Mouse (Mus musculus) liver, embryonic 16.5 days (tissue): Measurements from ENCODE around the gene Snrnp25. TPM values are rescaled to one million over a fixed set of nuclear protein-coding genes. Genes with fewer than 3 reads are reported as not detected.

Experiments
- ATAC-seq: fragments of 200-750 bp; cut with Nextera tagmentation; 2 replicates; pipeline ENCODE4 v1.8.0; 2017; ENCODE audit warnings: low read depth, mild to moderate bottlenecking, moderate number of reproducible peaks, moderate library complexity
- H3K27ac ChIP-seq: fragments of 300-500 bp; sonication (generic); 2 replicates; pipeline ENCODE4 v1.5.1; 2014; ENCODE audit warnings: mild to moderate bottlenecking, low read length
- H3K27me3 ChIP-seq: fragments of 300-500 bp; sonication (generic); 2 replicates; pipeline ENCODE4 v1.6.1; 2014; ENCODE audit warnings: low read depth, low read length, mixed read lengths; ENCODE audit not compliant: control insufficient read depth, insufficient read depth
- H3K36me3 ChIP-seq: fragments of 300-500 bp; sonication (generic); 2 replicates; pipeline ENCODE4 v1.6.1; 2014; ENCODE audit warnings: mild to moderate bottlenecking; ENCODE audit not compliant: control insufficient read depth, insufficient read depth
- H3K4me1 ChIP-seq: fragments of 300-500 bp; sonication (generic); 2 replicates; pipeline ENCODE4 v1.6.1; 2014; ENCODE audit warnings: low read depth, low read length, mixed read lengths; ENCODE audit not compliant: control insufficient read depth
- H3K4me2 ChIP-seq: fragments of 300-500 bp; sonication (generic); 2 replicates; pipeline ENCODE4 v1.6.1; 2014; ENCODE audit warnings: low read depth, low read length, mixed read lengths
- H3K4me3 ChIP-seq: fragments of 300-500 bp; sonication (generic); 2 replicates; pipeline ENCODE4 v1.5.1; 2014; ENCODE audit warnings: low read depth, mild to moderate bottlenecking, low read length
- H3K9ac ChIP-seq: fragments of 300-500 bp; sonication (generic); 2 replicates; pipeline ENCODE4 v1.6.1; 2014; ENCODE audit warnings: low read depth, low read length
- H3K9me3 ChIP-seq: fragments of 300-500 bp; sonication (generic); replicated peaks from 2 replicates; pipeline ENCODE4 v1.6.1; 2016; ENCODE audit warnings: low read length; ENCODE audit not compliant: control insufficient read depth
- WGBS: fragments of 180-500 bp; shearing (Covaris S2); extraction: QIAGEN DNeasy Blood & Tissue Kit; methylation state at CpG from one replicate; pipeline ENCODE4 v1.1.7; 2014; ENCODE audit not compliant: insufficient replicate concordance; 5-methylcytosine and 5-hydroxymethylcytosine counted together
- polyA plus RNA-seq: library from polyadenylated mRNA; unstranded; fragments of >200 nt; fragmentation: Nextera tagmentation; extraction: Ambion mirVana; gene quantifications from 2 replicates; pipeline ENCODE4 v1.2.1, GENCODE M21; 2015

Snrnp25 gene
- polyA plus RNA-seq, 1 experiment from 2014 or later, result 58.1 TPM

- Histone ChIP-seq H3K27ac (no peak overlapping the region), H3K9me3 (no peaks in the 10 kb centered on the region), H3K36me3 (no peaks in the 10 kb centered on the region), H3K4me1 (peaks cover 29% of the 10 kb centered on the region), H3K4me3 (peak overlapping the region; percentile 63), H3K27me3 (peaks cover 75% of the 10 kb centered on the region), H3K4me2 (peak overlapping the region; percentile 67), H3K9ac (no peak overlapping the region; the same call in 1 of the 2 replicates)
- no peak for ATAC-seq
- WGBS, result 42% methylated on average over 10 of the region's 10 CpGs
Observed at GRCm38 (mm10) chr11:32220607-32221224, 15.5 kb downstream of the Snrnp25 start.

- Histone ChIP-seq H3K27ac (peak overlapping the region; percentile 51; the same call in 1 of the 2 replicates), H3K4me2 (peak overlapping the region; percentile 67), H3K4me1 (peaks cover 34% of the 10 kb centered on the region), H3K4me3 (peak overlapping the region; percentile 63), H3K36me3 (no peaks in the 10 kb centered on the region), H3K9ac (peak overlapping the region; percentile 63), H3K9me3 (no peaks in the 10 kb centered on the region), H3K27me3 (peaks cover 76% of the 10 kb centered on the region)
- 1% methylated on average over 46 of the region's 46 CpGs for WGBS
- ATAC-seq, result peak; percentile 31; the same call in 1 of the 2 replicates
Observed at GRCm38 (mm10) chr11:32221225-32221950, 16.2 kb downstream of the Snrnp25 start.

- H3K4me1 ChIP-seq, result peaks cover 31% of the 10 kb centered on the region
- H3K9me3 ChIP-seq, result no peaks in the 10 kb centered on the region
- ATAC-seq, result peak; percentile 30; the same call in 1 of the 2 replicates
- peak within 1 kb of the TSS; percentile 51; the same call in 1 of the 2 replicates for H3K27ac ChIP-seq
- no peaks in the 10 kb centered on the region for H3K36me3 ChIP-seq
- peaks cover 76% of the 10 kb centered on the region for H3K27me3 ChIP-seq
- peak within 1 kb of the TSS; percentile 63 for H3K9ac ChIP-seq
- under 1% methylated on average over 72 of the region's 72 CpGs for WGBS
- peak within 1 kb of the TSS; percentile 67 for H3K4me2 ChIP-seq
- H3K4me3 ChIP-seq, result peak within 1 kb of the TSS; percentile 63
Observed at GRCm38 (mm10) chr11:32221951-32222409, 16.8 kb downstream of the Snrnp25 start, which contains the start of gene Rhbdf1. Gene Rhbdf1 (minus strand): TSS chr11:32222300.

- ATAC-seq, result no peak
- H3K9me3 ChIP-seq, result no peaks in the 10 kb centered on the region
- H3K27me3 ChIP-seq, result peaks cover 76% of the 10 kb centered on the region
- H3K9ac ChIP-seq, result no peak overlapping the region; the same call in 1 of the 2 replicates
- no peaks in the 10 kb centered on the region for H3K36me3 ChIP-seq
- H3K4me2 ChIP-seq, result peak overlapping the region; percentile 67
- H3K4me3 ChIP-seq, result peak overlapping the region; percentile 63
- H3K4me1 ChIP-seq, result peaks cover 35% of the 10 kb centered on the region
- 10% methylated on average over 21 of the region's 21 CpGs for WGBS
- no peak overlapping the region for H3K27ac ChIP-seq
Observed at GRCm38 (mm10) chr11:32222570-32223194, 17.5 kb downstream of the Snrnp25 start.

GRCm38 (mm10) chr11:32223297-32223967 is 18.2 kb downstream of the Snrnp25 start:
- no peaks in the 10 kb centered on the region for H3K36me3 ChIP-seq
- no peak overlapping the region for H3K4me3 ChIP-seq
- H3K27ac ChIP-seq, result no peak overlapping the region
- no peak overlapping the region for H3K9ac ChIP-seq
- peaks cover 35% of the 10 kb centered on the region for H3K4me1 ChIP-seq
- no peaks in the 10 kb centered on the region for H3K9me3 ChIP-seq
- 50% methylated on average over 4 of the region's 4 CpGs for WGBS
- no peak for ATAC-seq
- H3K27me3 ChIP-seq, result peaks cover 73% of the 10 kb centered on the region
- H3K4me2 ChIP-seq, result no peak overlapping the region

GRCm38 (mm10) chr11:32224468-32225139 is 19.4 kb downstream of the Snrnp25 start:
- peaks cover 35% of the 10 kb centered on the region for H3K4me1 ChIP-seq
- peak overlapping the region; percentile 46; the same call in 1 of the 2 replicates for H3K27ac ChIP-seq
- peak; percentile 14; the same call in 1 of the 2 replicates for ATAC-seq
- H3K9me3 ChIP-seq, result no peaks in the 10 kb centered on the region
- 6% methylated on average over 4 of the region's 4 CpGs for WGBS
- H3K36me3 ChIP-seq, result peaks cover 7% of the 10 kb centered on the region
- H3K9ac ChIP-seq, result no peak overlapping the region
- H3K4me2 ChIP-seq, result no peak overlapping the region
- H3K4me3 ChIP-seq, result no peak overlapping the region
- peaks cover 61% of the 10 kb centered on the region for H3K27me3 ChIP-seq

- no peak for ATAC-seq
- H3K9ac ChIP-seq, result no peak overlapping the region
- no peaks in the 10 kb centered on the region for H3K9me3 ChIP-seq
- no peak overlapping the region; the same call in 1 of the 2 replicates for H3K4me2 ChIP-seq
- WGBS, result 37% methylated on average over 7 of the region's 7 CpGs
- peak overlapping the region; percentile 18 for H3K27ac ChIP-seq
- no peak overlapping the region for H3K4me3 ChIP-seq
- peaks cover 53% of the 10 kb centered on the region for H3K27me3 ChIP-seq
- peaks cover 35% of the 10 kb centered on the region for H3K4me1 ChIP-seq
- peaks cover 12% of the 10 kb centered on the region for H3K36me3 ChIP-seq
Observed at GRCm38 (mm10) chr11:32225222-32226104, 20.2 kb downstream of the Snrnp25 start.
